Mouse (Mus musculus) liver, embryonic 14.5 days (tissue): ENCODE measurements at regions not wholly inside any gene's neighbourhood (a gene's known extent, or its start where the extent isn't known, plus 50 kb on each side); places are given as distances from the start of the nearest gene placed in this dataset.
"Not testable (repeated sequence)": the region's sequence is repeated elsewhere in the genome, so short reads cannot be mapped to it uniquely, and the experiment has no call there.

Experiments
- ATAC-seq: fragments of 200-750 bp; cut with Nextera tagmentation; 2 replicates; pipeline ENCODE4 v1.8.0; 2017; ENCODE audit warnings: moderate number of reproducible peaks, mild to moderate bottlenecking, moderate library complexity; ENCODE audit not compliant: insufficient read depth
- DNase-seq, 3 experiments: peaks; one replicate each; pipeline ENCODE4 v3.0.0-alpha.2; 2012 to 2013; ENCODE audit warnings: low read depth in 3 of 3, low spot score in 3 of 3
- H3K27ac ChIP-seq: fragments of 300-500 bp; sonication (generic); 2 replicates; pipeline ENCODE4 v1.5.1; 2014; ENCODE audit warnings: moderate library complexity, mild to moderate bottlenecking, control low read depth, inconsistent platforms
- H3K27me3 ChIP-seq: fragments of 300-500 bp; sonication (generic); 2 replicates; pipeline ENCODE4 v1.6.1; 2014; ENCODE audit warnings: mild to moderate bottlenecking, low read length, moderate library complexity; ENCODE audit not compliant: control insufficient read depth, insufficient read depth
- H3K36me3 ChIP-seq: fragments of 300-500 bp; sonication (generic); replicated peaks from 2 replicates; pipeline ENCODE4 v1.6.1; 2014; ENCODE audit warnings: low read depth; ENCODE audit not compliant: control insufficient read depth, insufficient read depth
- H3K4me1 ChIP-seq, 2 experiments: fragments of 200-500 bp in 1 of 2; fragments of 300-500 bp in 1 of 2; sonication (generic) in 1 of 2; replicated peaks; 2 replicates each; pipeline ENCODE4 v1.6.1; 2012 to 2014; ENCODE audit warnings: antibody characterized with exemption in 1 of 2, inconsistent platforms in 1 of 2, low read length in 1 of 2; ENCODE audit not compliant: control insufficient read depth in 2 of 2, insufficient read depth in 2 of 2
- H3K4me2 ChIP-seq: fragments of 300-500 bp; sonication (generic); 2 replicates; pipeline ENCODE4 v1.6.1; 2014; ENCODE audit warnings: low read depth, mild to moderate bottlenecking, control low read depth, moderate library complexity
- H3K4me3 ChIP-seq, 2 experiments: fragments of 200-500 bp in 1 of 2; fragments of 300-500 bp in 1 of 2; sonication (generic) in 1 of 2; 2 replicates each; pipeline ENCODE4 v1.5.1; 2012 to 2014; ENCODE audit warnings: low read depth in 2 of 2, low read length in 2 of 2, mild to moderate bottlenecking in 2 of 2, control low read depth in 1 of 2, inconsistent platforms in 1 of 2, moderate library complexity in 1 of 2; ENCODE audit not compliant: insufficient read depth in 1 of 2
- H3K9ac ChIP-seq: fragments of 300-500 bp; sonication (generic); replicated peaks from 2 replicates; pipeline ENCODE4 v1.6.1; 2014; ENCODE audit warnings: mild to moderate bottlenecking, control low read depth, moderate library complexity
- H3K9me3 ChIP-seq: fragments of 300-500 bp; sonication (generic); 2 replicates; pipeline ENCODE4 v1.6.1; 2016; ENCODE audit warnings: low read length, mixed read lengths; ENCODE audit not compliant: control insufficient read depth
- CTCF ChIP-seq: IDR thresholded peaks from 2 replicates; pipeline ENCODE4 v1.5.1; 2016; ENCODE audit warnings: antibody characterized with exemption, low read depth, control low read depth
- EP300 ChIP-seq: IDR thresholded peaks from 2 replicates; pipeline ENCODE4 v1.6.1; 2016; ENCODE audit warnings: antibody characterized with exemption, low read depth
- WGBS: fragments of 180-500 bp; shearing (Covaris S2); extraction: QIAGEN DNeasy Blood & Tissue Kit; methylation state at CpG from one replicate; pipeline ENCODE4 v1.1.7; 2014; ENCODE audit not compliant: insufficient replicate concordance; 5-methylcytosine and 5-hydroxymethylcytosine counted together

DNA sequence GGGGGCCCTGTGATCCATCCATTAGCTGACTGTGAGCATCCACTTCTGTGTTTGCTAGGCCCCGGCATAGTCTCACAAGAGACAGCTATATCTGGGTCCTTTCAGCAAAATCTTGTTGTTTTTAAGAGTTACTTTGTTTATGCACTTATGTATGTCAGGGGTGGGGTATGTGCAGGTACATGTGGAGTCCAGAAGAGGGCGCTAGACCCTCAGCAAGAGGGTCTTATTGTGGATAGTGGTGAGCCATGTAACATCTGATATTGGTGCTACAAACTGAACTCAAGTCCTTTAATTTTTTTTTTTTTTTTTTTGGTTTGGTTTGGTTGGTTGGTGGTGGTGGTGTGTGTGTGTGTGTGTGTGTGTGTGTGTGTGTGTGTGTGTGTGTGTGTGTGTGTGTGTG is 268.7 kb downstream of the Lpin1 start:
- not testable (repeated sequence) for ATAC-seq, DNase-seq
- WGBS, result 34% methylated on average over 2 of the region's 2 CpGs

DNA sequence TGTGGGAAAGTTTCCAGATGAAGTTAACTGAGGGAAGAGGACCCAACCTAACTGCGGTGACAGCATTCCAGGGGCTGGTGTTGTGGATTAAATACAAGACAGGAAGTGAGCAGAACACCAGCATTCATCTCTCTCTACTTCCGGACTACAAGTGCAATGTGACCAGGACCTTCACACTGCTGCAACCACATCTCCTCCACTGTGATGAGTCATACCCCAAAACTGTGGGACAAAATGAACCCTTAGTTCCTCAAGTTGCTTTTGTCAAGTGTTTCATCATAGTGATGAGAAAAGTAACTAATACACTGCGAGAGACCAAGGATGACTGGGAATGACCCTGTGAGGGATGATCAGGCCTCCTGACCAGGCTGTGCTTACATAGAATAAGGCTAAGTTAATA is 279.3 kb downstream of the Lpin1 start:
- Histone ChIP-seq H3K27ac (no peak overlapping the region), H3K9me3 (no peaks in the 10 kb centered on the region), H3K4me2 (no peak overlapping the region), H3K4me1 (no peaks in the 10 kb centered on the region), H3K4me3 (no peak overlapping the region), H3K27me3 (no peaks in the 10 kb centered on the region), H3K36me3 (no peaks in the 10 kb centered on the region), H3K9ac (no peak overlapping the region)
- ATAC-seq (no peak), DNase-seq (no peak)
- 54% methylated on average over 3 of the region's 3 CpGs for WGBS
- TF ChIP-seq EP300 (no peak), CTCF (no peak)

More for the DNA sequence above, 268.7 kb downstream of the Lpin1 start:
- not testable (repeated sequence) for H3K27ac ChIP-seq, H3K36me3 ChIP-seq, H3K4me2 ChIP-seq, H3K4me3 ChIP-seq, H3K27me3 ChIP-seq, H3K9me3 ChIP-seq, H3K4me1 ChIP-seq, H3K9ac ChIP-seq
- peak; percentile 16; the same call in 1 of the 2 replicates for TF ChIP-seq CTCF

DNA sequence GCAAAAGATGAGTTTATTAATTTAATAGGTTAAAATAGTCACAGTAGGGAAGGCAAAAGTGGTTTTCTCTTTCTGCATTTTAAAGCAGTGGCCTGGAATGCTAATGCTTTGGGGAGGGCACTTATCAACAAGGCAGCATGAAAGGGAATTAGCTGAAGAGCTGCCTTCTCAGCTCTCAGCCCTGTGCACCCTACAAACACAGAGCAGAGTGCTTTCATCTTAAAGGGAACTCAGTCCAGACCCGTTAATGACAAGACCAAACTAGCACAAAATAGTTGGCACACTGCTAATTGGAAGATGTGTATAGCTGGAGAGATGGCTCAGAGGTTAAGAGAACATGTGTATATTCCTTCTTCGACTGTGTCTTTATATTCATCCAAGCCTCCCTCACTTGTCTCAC is 281.6 kb downstream of the Lpin1 start:
- Histone ChIP-seq H3K27me3 (no peaks in the 10 kb centered on the region), H3K4me2 (no peak overlapping the region), H3K9me3 (no peaks in the 10 kb centered on the region), H3K4me1 (no peaks in the 10 kb centered on the region), H3K27ac (no peak overlapping the region), H3K4me3 (no peak overlapping the region), H3K9ac (no peak overlapping the region), H3K36me3 (no peaks in the 10 kb centered on the region)
- TF ChIP-seq CTCF (no peak), EP300 (no peak)
- ATAC-seq (no peak), DNase-seq (no peak)
- WGBS, result 36% methylated on average over 2 of the region's 2 CpGs

DNA sequence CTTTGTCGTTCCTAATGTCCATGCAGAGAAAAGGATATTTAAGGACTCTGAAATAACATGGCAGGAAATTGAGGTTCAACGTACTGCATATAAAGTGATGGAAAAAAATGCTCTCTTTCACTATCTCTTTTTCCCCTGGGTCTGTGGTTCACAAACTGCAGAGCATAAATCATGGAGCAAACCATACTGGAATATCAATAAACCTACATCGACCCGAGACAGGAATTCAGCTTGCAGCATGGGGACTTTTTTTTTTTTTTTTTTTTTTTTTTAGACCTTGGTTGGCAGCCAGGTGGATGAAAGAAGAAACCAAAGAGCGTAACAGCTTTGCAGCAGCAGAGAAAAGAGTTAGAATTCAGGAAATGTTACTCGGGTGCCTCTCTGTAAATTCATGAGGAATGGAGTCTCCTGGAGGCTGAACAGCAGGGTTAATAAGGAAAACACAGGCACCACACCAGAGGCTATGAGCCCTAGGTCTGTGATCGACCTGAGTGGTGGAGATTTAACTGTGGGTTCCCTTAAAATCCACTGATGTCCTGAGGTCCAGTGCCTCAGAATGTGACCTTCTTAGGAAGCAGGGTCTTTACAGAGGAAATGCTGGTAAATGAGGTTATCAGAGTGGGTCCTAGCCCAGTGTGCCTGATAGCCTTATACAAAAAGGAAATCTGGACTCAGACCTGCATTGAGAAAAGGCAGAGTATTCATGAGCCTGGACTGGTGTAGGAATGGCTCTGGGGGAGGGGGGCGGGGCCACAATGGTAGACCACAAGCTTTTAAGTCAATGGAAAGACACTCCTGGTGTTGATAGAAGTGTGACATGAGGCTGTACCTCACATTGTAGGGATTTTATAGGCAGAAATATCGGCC is 290.0 kb downstream of the Lpin1 start:
- 53% methylated on average over 9 of the region's 9 CpGs for WGBS
- DNase-seq (no peak), ATAC-seq (no peak)
- no peaks in the 10 kb centered on the region for H3K27me3 ChIP-seq
- no peak overlapping the region for H3K9ac ChIP-seq
- no peak overlapping the region for H3K27ac ChIP-seq
- no peak for TF ChIP-seq CTCF
- no peak for TF ChIP-seq EP300
- H3K9me3 ChIP-seq, result no peaks in the 10 kb centered on the region
- H3K4me3 ChIP-seq, result no peak overlapping the region
- no peak overlapping the region for H3K4me2 ChIP-seq
- no peaks in the 10 kb centered on the region for H3K4me1 ChIP-seq
- H3K36me3 ChIP-seq, result no peaks in the 10 kb centered on the region

DNA sequence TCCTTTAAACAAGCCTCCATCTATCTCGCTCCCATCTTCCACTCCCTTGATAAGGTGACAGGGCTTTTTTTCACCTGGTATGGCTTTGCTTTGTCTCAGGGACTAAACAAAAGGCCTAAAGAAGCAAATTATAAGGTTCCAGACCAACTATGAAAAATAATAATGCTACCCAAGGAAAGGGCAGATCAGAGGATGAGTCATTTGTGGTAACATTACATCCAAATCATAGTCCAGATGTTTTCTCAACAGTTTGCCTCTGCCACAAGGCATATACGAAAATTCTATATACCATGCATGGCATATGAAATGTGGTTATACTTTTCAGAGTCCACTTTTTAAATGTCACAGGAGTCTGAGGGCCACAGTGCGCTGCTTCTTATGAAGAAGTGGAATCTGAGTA is 302.7 kb downstream of the Lpin1 start:
- 57% methylated on average over 3 of the region's 3 CpGs for WGBS
- TF ChIP-seq EP300, result no peak
- no peak for TF ChIP-seq CTCF

More for the DNA sequence above, 302.7 kb downstream of the Lpin1 start:
- DNase-seq (no peak), ATAC-seq (no peak)
- no peak overlapping the region for H3K9ac ChIP-seq
- no peak overlapping the region for H3K27ac ChIP-seq
- no peaks in the 10 kb centered on the region for H3K4me1 ChIP-seq
- no peaks in the 10 kb centered on the region for H3K27me3 ChIP-seq
- H3K9me3 ChIP-seq, result no peaks in the 10 kb centered on the region
- no peaks in the 10 kb centered on the region for H3K36me3 ChIP-seq
- H3K4me3 ChIP-seq, result no peak overlapping the region
- no peak overlapping the region for H3K4me2 ChIP-seq
